Mouse (Mus musculus): ENCODE results near the gene Cyp2u1.

Cyp2u1 gene

DNA sequence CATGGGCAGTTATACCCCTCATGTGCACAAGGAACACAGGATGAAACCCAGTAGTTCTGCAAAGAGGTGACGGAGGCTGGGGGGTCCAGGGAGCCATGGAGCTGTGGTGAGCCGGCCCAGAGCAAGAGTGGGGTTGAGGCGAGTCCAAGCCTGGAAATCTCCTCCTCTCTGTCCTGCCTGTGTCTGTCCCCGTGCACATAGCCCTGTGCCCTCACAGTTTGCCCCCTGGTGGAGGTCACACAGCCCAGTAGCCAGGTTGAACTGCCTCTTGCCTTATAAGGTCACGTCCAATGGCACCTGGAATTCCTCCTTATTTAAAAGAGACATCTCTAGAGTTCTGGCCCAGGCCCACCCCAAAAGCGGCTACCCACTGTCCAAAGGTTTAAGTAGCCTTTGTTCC, 55.6 kb downstream of the Cyp2u1 start:
- ChIA-PET POLR2A (interaction anchor here in 3 of 4 experiments (0.6 to 3.5 kb wide), 16 partner anchors 10 to 538 kb away, joined by 3 to 18 read pairs (median 4); partner anchors contain the start of genes Hadh (in 2 of the 3), Lef1 (in 1 of the 3) and Ostc (in 1 of the 3)), CTCF (interaction anchor here in 2 of 4 experiments (1.0 to 1.3 kb wide), 3 partner anchors 10 to 33 kb away, joined by 3 to 6 read pairs (median 5); no protein-coding TSS in a partner anchor)

- POLR2A ChIA-PET: interaction anchor here in 3 of 4 experiments (0.7 to 1.5 kb wide), 13 partner anchors 9 to 537 kb away, joined by 3 to 10 read pairs (median 3); partner anchors contain the start of genes Hadh (in 3 of the 3), Lef1 (in 1 of the 3), Ostc (in 1 of the 3) and Papss1 (in 1 of the 3)
- CTCF ChIA-PET: interaction anchor here (0.7 to 1.9 kb wide), 17 partner anchors 8 to 485 kb away, joined by 3 to 11 read pairs (median 3); no protein-coding TSS in a partner anchor
Observed at GRCm38 (mm10) chr3:131246579-131247046, 56.4 kb downstream of the Cyp2u1 start.

DNA sequence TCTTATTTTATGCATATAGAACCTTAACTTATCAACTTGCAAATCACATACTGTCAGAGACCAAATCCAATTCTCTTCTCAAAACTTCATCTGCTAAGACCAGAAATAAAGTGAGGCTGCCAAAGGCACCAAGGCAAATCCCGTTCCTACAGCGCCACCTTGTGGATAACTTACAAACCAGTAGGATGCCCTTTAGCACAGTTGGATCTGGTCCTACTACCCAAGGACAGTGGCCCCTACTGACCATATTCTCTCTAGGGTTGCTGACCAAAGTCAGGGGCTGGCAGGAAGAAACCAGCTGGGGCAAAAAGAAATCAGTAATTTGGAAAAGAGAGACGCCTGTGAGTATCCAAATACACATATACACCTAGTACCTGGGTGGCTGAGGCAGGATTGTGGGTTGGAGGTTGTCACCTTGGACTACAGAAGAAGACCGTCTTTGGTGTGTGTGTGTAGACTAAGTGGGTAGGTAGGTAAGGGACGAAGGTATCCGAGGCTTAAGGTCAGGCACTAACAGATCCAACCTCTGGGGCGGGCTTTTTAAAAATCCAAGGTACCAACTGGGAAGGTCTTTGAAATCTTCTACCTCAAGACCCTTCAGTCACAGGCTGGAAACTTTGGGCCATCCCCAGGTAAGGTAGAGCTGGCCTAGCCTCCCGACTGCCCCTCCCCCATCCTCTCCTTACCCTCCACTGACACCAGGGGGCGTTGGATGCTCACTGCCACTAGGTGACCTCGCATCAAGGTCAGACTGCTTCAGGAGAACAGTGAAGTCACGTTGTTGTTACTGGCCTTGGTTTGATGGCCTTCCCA, 57.1 kb downstream of the Cyp2u1 start:
- ChIA-PET CTCF (interaction anchor here (0.7 to 1.9 kb wide), 18 partner anchors 8 to 548 kb away, joined by 3 to 11 read pairs (median 3); no protein-coding TSS in a partner anchor), POLR2A (interaction anchor here in 3 of 4 experiments (0.7 to 1.5 kb wide), 12 partner anchors 8 to 537 kb away, joined by 3 to 10 read pairs (median 3); partner anchors contain the start of genes Hadh (in 3 of the 3), Lef1 (in 1 of the 3), Ostc (in 1 of the 3) and Papss1 (in 1 of the 3))
